9 mouse cellular contexts compared by ENCODE assay signal in the genomic region with DNA sequence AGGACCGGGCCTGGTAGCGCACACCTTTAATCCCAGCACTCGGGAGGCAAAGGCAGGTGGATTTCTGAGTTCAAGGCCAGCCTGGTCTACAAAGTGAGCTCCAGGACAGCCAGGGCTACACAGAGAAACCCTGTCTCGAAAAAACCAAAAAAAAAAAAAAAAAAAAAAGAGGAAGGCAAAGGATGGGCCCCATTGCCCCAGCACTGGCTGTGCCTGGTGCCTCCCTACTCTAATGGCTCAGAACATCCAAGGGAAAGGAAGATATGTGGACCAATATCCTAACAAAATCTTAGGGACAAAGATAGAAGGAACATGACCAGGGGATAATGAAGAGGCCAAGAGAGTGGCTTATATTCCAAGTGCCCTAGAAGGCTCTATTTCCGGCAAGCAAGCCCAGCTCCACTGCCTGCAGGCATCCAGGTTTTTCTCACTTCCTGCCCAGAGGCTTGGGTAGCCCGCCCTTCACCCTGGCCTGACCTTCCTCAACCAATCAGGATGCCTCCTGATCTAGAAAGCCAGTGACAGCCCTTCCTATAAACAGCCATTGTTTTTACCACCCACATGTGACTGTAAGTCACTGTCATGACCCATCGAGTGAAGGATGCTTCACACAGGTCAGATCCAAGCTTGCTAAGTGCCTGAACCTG. TPM values are rescaled to one million over a fixed set of nuclear protein-coding genes. Genes with fewer than 3 reads are reported as not detected.
A peak's percentile ranks its signal among the peaks of the same experiment; 100 is the strongest.
DNase-seq lines count a peak whose midpoint lies in the region; ATAC-seq lines count a peak whose summit lies in the region.
"Had no signal": no experiment of that assay in that cellular context is flagged by ENCODE, and none has a peak within 500 bp of the region (broad histone marks: within the 10 kb centered on the region; RNA-seq: fewer than 3 reads in every experiment).

No protein-coding gene starts in this region.

- H3K4me1 ChIP-seq in forebrain, embryonic 10.5 days = peaks cover 53% of the 10 kb centered on the region
- H3K4me1 ChIP-seq in forebrain, embryonic 16.5 days (replicated peaks; ENCODE audit: control insufficient read depth, insufficient read depth, low read length) = peaks cover 21% of the 10 kb centered on the region

- no peaks in the 10 kb centered on the region for H3K79me2 ChIP-seq in macrophage (ENCODE audit: inconsistent target)

- H3K27me3 ChIP-seq in forebrain, embryonic 10.5 days (ENCODE audit: poor library complexity, severe bottlenecking) = peaks cover 77% of the 10 kb centered on the region
- peaks cover 36% of the 10 kb centered on the region for H3K27me3 ChIP-seq in forebrain, embryonic 16.5 days (replicated peaks; ENCODE audit: control insufficient read depth, insufficient read depth, low read length)
- H3K27me3 ChIP-seq: Patski had no signal

- WGBS in forebrain, embryonic 10.5 days = 55% methylated on average over 7 of the region's 7 CpGs
- 61% methylated on average over 6 of the region's 7 CpGs for WGBS in forebrain, embryonic 16.5 days
- 38% methylated on average over 5 of the region's 7 CpGs for WGBS in macrophage (ENCODE audit: missing documents)

- H3K4me3 ChIP-seq in forebrain, embryonic 10.5 days = no peak overlapping the region; the same call in 1 of the 2 replicates
- H3K4me3 ChIP-seq in forebrain, embryonic 16.5 days (replicated peaks; ENCODE audit: low read length) = no peak overlapping the region
- H3K4me3 ChIP-seq in macrophage (ENCODE audit: inconsistent target) = peak overlapping the region; percentile 9

- H3K4me2 ChIP-seq in forebrain, embryonic 16.5 days (ENCODE audit: low read length) = no peak overlapping the region

- ATAC-seq in forebrain, embryonic 16.5 days = no peak
- peak; percentile 41 for ATAC-seq in CD4-positive, CD25-positive, alpha-beta regulatory T cell, adult 4 months
- ATAC-seq in granulocyte monocyte progenitor cell, adult 5-6 weeks (replicated peaks; ENCODE audit: poor library complexity, severe bottlenecking) = peak; percentile 34
- ATAC-seq: Patski had no signal

- H3K27ac ChIP-seq in forebrain, embryonic 10.5 days = peak overlapping the region; percentile 66
- H3K27ac ChIP-seq in forebrain, embryonic 16.5 days (ENCODE audit: low read length) = no peak overlapping the region
- H3K27ac ChIP-seq in macrophage = peak overlapping the region; percentile 95

- no peaks in the 10 kb centered on the region for H3K36me3 ChIP-seq in forebrain, embryonic 10.5 days (replicated peaks)
- no peaks in the 10 kb centered on the region for H3K36me3 ChIP-seq in forebrain, embryonic 16.5 days (ENCODE audit: control insufficient read depth, insufficient read depth)
- no peaks in the 10 kb centered on the region for H3K36me3 ChIP-seq in macrophage (ENCODE audit: inconsistent target)

- no peaks in the 10 kb centered on the region for H3K9me3 ChIP-seq in forebrain, embryonic 10.5 days
- no peaks in the 10 kb centered on the region for H3K9me3 ChIP-seq in forebrain, embryonic 16.5 days (ENCODE audit: control insufficient read depth, low read length)

- intact Hi-C loops in left cerebral cortex, postnatal 4 days (cut with DNase I) = no loop called here

- no peak overlapping the region for H3K9ac ChIP-seq in forebrain, embryonic 16.5 days (replicated peaks; ENCODE audit: low read depth, low read length)

- no peak for DNase-seq in forebrain, embryonic 10.5 days (ENCODE audit: extremely low spot score, low spot score)
- DNase-seq in left cerebral cortex, adult 9 months (ENCODE audit: low spot score in 2 of 2) = no peak
- no peak for DNase-seq in layer of hippocampus, postnatal 14 days (ENCODE audit: low spot score in 2 of 2)
- DNase-seq in left cerebral cortex, postnatal 4 days = no peak

RNA-seq across cellular contexts. Expression of gene Atg9b, which starts 2.8 kb away (rescaled TPM):
- 0.99 and 1.3 TPM in 2 replicates for polyA plus RNA-seq in forebrain, embryonic 10.5 days (2016; fragmentation: Nextera tagmentation; extraction: Ambion mirVana)
- polyA plus RNA-seq in forebrain, embryonic 16.5 days (2015; fragmentation: Nextera tagmentation; extraction: Ambion mirVana) = 1.8 and 1.9 TPM in 2 replicates
- 1 to 10 TPM; 2.2 to 3.2 TPM for polyA plus RNA-seq in CD4-positive, CD25-positive, alpha-beta regulatory T cell, adult 4 months (2017; shearing (Covaris generic))
- 1.8 and 4.0 TPM in 2 replicates for total RNA-seq in granulocyte monocyte progenitor cell, adult 5-6 weeks (2014; fragmentation: Nextera tagmentation)
- total RNA-seq in granulocyte monocyte progenitor cell, adult 5-6 weeks (2017) = 4.0 and 5.3 TPM in 2 replicates
- total RNA-seq in macrophage (2018; cell fraction: chromatin; rRNA removed) = 1 to 10 TPM in 10 of 26 experiments, under 1 TPM in 14, not detected in 2; 0.26 to 2.5 (median 0.83) TPM
- total RNA-seq in macrophage (2018; cell fraction: cytosol; rRNA removed) = 1 to 10 TPM in 24 of 26 experiments, under 1 TPM in 2; 0.71 to 3.7 (median 2.0) TPM
- total RNA-seq in macrophage (2018; cell fraction: nucleus; rRNA removed) = 1 to 10 TPM in 12 of 26 experiments, under 1 TPM in 14; 0.20 to 5.9 (median 0.96) TPM
- 0.67 to 4.7 TPM (median 1.4 TPM) in 3 replicates for polyA plus RNA-seq in macrophage (2018)
- total RNA-seq in layer of hippocampus, postnatal 14 days (2021) = 1 to 10 TPM; 2.8 to 3.4 TPM
- 1 to 10 TPM; 6.4 to 8.1 TPM for total RNA-seq in left cerebral cortex, postnatal 4 days (2021)

RNA-seq across cellular contexts. Expression of gene Abcb8, which starts 4.3 kb away (rescaled TPM):
- polyA plus RNA-seq in forebrain, embryonic 10.5 days (2016; fragmentation: Nextera tagmentation; extraction: Ambion mirVana) = 57.1 and 61.8 TPM in 2 replicates
- 46.1 and 58.1 TPM in 2 replicates for polyA plus RNA-seq in forebrain, embryonic 16.5 days (2015; fragmentation: Nextera tagmentation; extraction: Ambion mirVana)
- 10 to 100 TPM; 16.1 to 44.6 TPM for polyA plus RNA-seq in CD4-positive, CD25-positive, alpha-beta regulatory T cell, adult 4 months (2017; shearing (Covaris generic))
- total RNA-seq in granulocyte monocyte progenitor cell, adult 5-6 weeks (2014; fragmentation: Nextera tagmentation) = 17.6 and 56.8 TPM in 2 replicates
- 14.4 and 23.9 TPM in 2 replicates for total RNA-seq in granulocyte monocyte progenitor cell, adult 5-6 weeks (2017)
- total RNA-seq in macrophage (2018; cell fraction: chromatin; rRNA removed) = 10 to 100 TPM in 24 of 26 experiments, 1 to 10 TPM in 2; 7.1 to 74.3 (median 43.9) TPM
- 10 to 100 TPM; 18.9 to 34.4 (median 26.3) TPM for total RNA-seq in macrophage (2018; cell fraction: cytosol; rRNA removed)
- 10 to 100 TPM in 24 of 26 experiments, 1 to 10 TPM in 2; 6.8 to 60.6 (median 33.4) TPM for total RNA-seq in macrophage (2018; cell fraction: nucleus; rRNA removed)
- 9.0 to 25.4 TPM (median 23.2 TPM) in 3 replicates for polyA plus RNA-seq in macrophage (2018)
- total RNA-seq in layer of hippocampus, postnatal 14 days (2021) = 10 to 100 TPM; 43.0 to 54.1 TPM
- 10 to 100 TPM; 44.5 to 53.6 TPM for total RNA-seq in left cerebral cortex, postnatal 4 days (2021)

RNA-seq across cellular contexts. Expression of gene Asic3, which starts 24.1 kb away (rescaled TPM):
- polyA plus RNA-seq in forebrain, embryonic 10.5 days (2016; fragmentation: Nextera tagmentation; extraction: Ambion mirVana) = 0.20 TPM in 1 of 2 replicates, not detected in the other
- polyA plus RNA-seq in forebrain, embryonic 16.5 days (2015; fragmentation: Nextera tagmentation; extraction: Ambion mirVana) = 0.14 and 0.36 TPM in 2 replicates
- not detected for polyA plus RNA-seq in CD4-positive, CD25-positive, alpha-beta regulatory T cell, adult 4 months (2017; shearing (Covaris generic))
- not detected in 2 replicates for total RNA-seq in granulocyte monocyte progenitor cell, adult 5-6 weeks (2014; fragmentation: Nextera tagmentation)
- not detected in 2 replicates for total RNA-seq in granulocyte monocyte progenitor cell, adult 5-6 weeks (2017)
- total RNA-seq in macrophage (2018; cell fraction: chromatin; rRNA removed) = 1 to 10 TPM in 3 of 26 experiments, under 1 TPM in 8, not detected in 15; 0.21 to 1.7 (median 0.51) TPM
- total RNA-seq in macrophage (2018; cell fraction: cytosol; rRNA removed) = not detected
- under 1 TPM in 7 of 26 experiments, not detected in 19; 0.24 to 0.85 (median 0.42) TPM for total RNA-seq in macrophage (2018; cell fraction: nucleus; rRNA removed)
- polyA plus RNA-seq in macrophage (2018) = not detected in 3 replicates
- under 1 TPM in 1 of 2 experiments, not detected in 1; 0.18 TPM for total RNA-seq in layer of hippocampus, postnatal 14 days (2021)
- total RNA-seq in left cerebral cortex, postnatal 4 days (2021) = not detected

RNA-seq across cellular contexts. Expression of gene Nos3, which starts 24.5 kb away (rescaled TPM):
- 7.6 and 8.1 TPM in 2 replicates for polyA plus RNA-seq in forebrain, embryonic 10.5 days (2016; fragmentation: Nextera tagmentation; extraction: Ambion mirVana)
- polyA plus RNA-seq in forebrain, embryonic 16.5 days (2015; fragmentation: Nextera tagmentation; extraction: Ambion mirVana) = 7.5 and 9.9 TPM in 2 replicates
- polyA plus RNA-seq in CD4-positive, CD25-positive, alpha-beta regulatory T cell, adult 4 months (2017; shearing (Covaris generic)) = under 1 TPM; 0.08 to 0.14 TPM
- total RNA-seq in granulocyte monocyte progenitor cell, adult 5-6 weeks (2014; fragmentation: Nextera tagmentation) = 0.56 TPM in 1 of 2 replicates, not detected in the other
- not detected in 2 replicates for total RNA-seq in granulocyte monocyte progenitor cell, adult 5-6 weeks (2017)
- not detected for total RNA-seq in macrophage (2018; cell fraction: chromatin; rRNA removed)
- total RNA-seq in macrophage (2018; cell fraction: cytosol; rRNA removed) = under 1 TPM in 16 of 26 experiments, not detected in 10; 0.03 to 0.10 (median 0.04) TPM
- under 1 TPM in 2 of 26 experiments, not detected in 24; 0.17 to 0.25 TPM for total RNA-seq in macrophage (2018; cell fraction: nucleus; rRNA removed)
- 0.12 TPM in 1 of 3 replicates, not detected in the others for polyA plus RNA-seq in macrophage (2018)
- total RNA-seq in layer of hippocampus, postnatal 14 days (2021) = 1 to 10 TPM; 9.4 to 10.0 TPM
- 10 to 100 TPM; 10.0 to 10.2 TPM for total RNA-seq in left cerebral cortex, postnatal 4 days (2021)

RNA-seq across cellular contexts. Expression of gene Cdk5, which starts 34.2 kb away (rescaled TPM):
- polyA plus RNA-seq in forebrain, embryonic 10.5 days (2016; fragmentation: Nextera tagmentation; extraction: Ambion mirVana) = 42.7 and 48.9 TPM in 2 replicates
- polyA plus RNA-seq in forebrain, embryonic 16.5 days (2015; fragmentation: Nextera tagmentation; extraction: Ambion mirVana) = 106 and 127 TPM in 2 replicates
- polyA plus RNA-seq in CD4-positive, CD25-positive, alpha-beta regulatory T cell, adult 4 months (2017; shearing (Covaris generic)) = 10 to 100 TPM; 53.8 to 61.7 TPM
- total RNA-seq in granulocyte monocyte progenitor cell, adult 5-6 weeks (2014; fragmentation: Nextera tagmentation) = 24.4 and 36.9 TPM in 2 replicates
- total RNA-seq in granulocyte monocyte progenitor cell, adult 5-6 weeks (2017) = 20.7 and 22.4 TPM in 2 replicates
- 10 to 100 TPM; 20.2 to 77.5 (median 50.6) TPM for total RNA-seq in macrophage (2018; cell fraction: chromatin; rRNA removed)
- 10 to 100 TPM; 12.6 to 17.8 (median 15.1) TPM for total RNA-seq in macrophage (2018; cell fraction: cytosol; rRNA removed)
- total RNA-seq in macrophage (2018; cell fraction: nucleus; rRNA removed) = 10 to 100 TPM; 13.4 to 62.9 (median 39.9) TPM
- 15.2 to 21.5 TPM (median 20.5 TPM) in 3 replicates for polyA plus RNA-seq in macrophage (2018)
- 100 to 1,000 TPM; 127 to 133 TPM for total RNA-seq in layer of hippocampus, postnatal 14 days (2021)
- total RNA-seq in left cerebral cortex, postnatal 4 days (2021) = 100 to 1,000 TPM; 122 to 132 TPM
